Mouse (Mus musculus): ENCODE data around the gene Extl1.
"Not testable (repeated sequence)": the region's sequence is repeated elsewhere in the genome, so short reads cannot be mapped to it uniquely, and the experiment has no call there.

Gene Extl1

GRCm38 (mm10) chr4:134350641-134351040, 33.0 kb downstream of the Extl1 start:
- no peak for DNase-seq

- DNase-seq, result no peak
Measured at GRCm38 (mm10) chr4:134349829-134350228, 33.8 kb downstream of the Extl1 start.

GRCm38 (mm10) chr4:134348545-134348944, 35.1 kb downstream of the Extl1 start:
- no peak for DNase-seq

GRCm38 (mm10) chr4:134348078-134348477, 35.6 kb downstream of the Extl1 start:
- peak in 1 of 2 experiments; percentile 44 for DNase-seq

GRCm38 (mm10) chr4:134345802-134346201, 37.8 kb downstream of the Extl1 start:
- DNase-seq, result peak in 1 of 2 experiments; percentile 33

- DNase-seq, result no peak
Measured at GRCm38 (mm10) chr4:134344620-134345019, 39.0 kb downstream of the Extl1 start.

GRCm38 (mm10) chr4:134343071-134344031, 40.3 kb downstream of the Extl1 start, which contains the start of gene Slc30a2:
Gene Slc30a2 (plus strand): TSS chr4:134343181.
- DNase-seq, result peak in 1 of 2 experiments; percentile 27

- DNase-seq, result no peak
Measured at GRCm38 (mm10) chr4:134342213-134342779, 41.4 kb downstream of the Extl1 start.

GRCm38 (mm10) chr4:134341231-134341630, 42.4 kb downstream of the Extl1 start:
- DNase-seq, result not testable (repeated sequence)

GRCm38 (mm10) chr4:134330281-134330680, 53.4 kb downstream of the Extl1 start:
- no peak for DNase-seq

- no peak for DNase-seq
Measured at GRCm38 (mm10) chr4:134328832-134329231, 54.8 kb downstream of the Extl1 start.

GRCm38 (mm10) chr4:134328151-134328550, 55.5 kb downstream of the Extl1 start:
- no peak for DNase-seq

- DNase-seq, result no peak
Measured at GRCm38 (mm10) chr4:134326859-134327530, 56.7 kb downstream of the Extl1 start.

- no peak for DNase-seq
Measured at GRCm38 (mm10) chr4:134324655-134325054, 59.0 kb downstream of the Extl1 start.

- DNase-seq, result no peak
Measured at GRCm38 (mm10) chr4:134321524-134321923, 62.1 kb downstream of the Extl1 start.

GRCm38 (mm10) chr4:134319674-134320073, 64.0 kb downstream of the Extl1 start:
- DNase-seq, result no peak

GRCm38 (mm10) chr4:134319074-134319473, 64.6 kb downstream of the Extl1 start:
- no peak for DNase-seq

GRCm38 (mm10) chr4:134316390-134316789, 67.3 kb downstream of the Extl1 start:
- DNase-seq, result no peak

GRCm38 (mm10) chr4:134315470-134315869, 68.2 kb downstream of the Extl1 start:
- no peak for DNase-seq

GRCm38 (mm10) chr4:134314876-134315275, 68.8 kb downstream of the Extl1 start, which contains the start of gene Trim63:
Gene Trim63 (plus strand): TSS chr4:134315120.
- DNase-seq, result peak; percentile 29 to 52

GRCm38 (mm10) chr4:134314081-134314655, 69.5 kb downstream of the Extl1 start:
- peak; percentile 71 to 81 for DNase-seq

GRCm38 (mm10) chr4:134312901-134313300, 70.7 kb downstream of the Extl1 start:
- peak; percentile 44 to 61 for DNase-seq

- DNase-seq, result no peak
Measured at GRCm38 (mm10) chr4:134312341-134312740, 71.3 kb downstream of the Extl1 start.
